Mouse (Mus musculus): ENCODE data around the gene Lmntd2. TPM values are rescaled to one million over a fixed set of nuclear protein-coding genes. Genes with fewer than 3 reads are reported as not detected.

The Lmntd2 gene
- polyA plus RNA-seq, 1 experiment from 2014 or later = 3.7 TPM

DNA sequence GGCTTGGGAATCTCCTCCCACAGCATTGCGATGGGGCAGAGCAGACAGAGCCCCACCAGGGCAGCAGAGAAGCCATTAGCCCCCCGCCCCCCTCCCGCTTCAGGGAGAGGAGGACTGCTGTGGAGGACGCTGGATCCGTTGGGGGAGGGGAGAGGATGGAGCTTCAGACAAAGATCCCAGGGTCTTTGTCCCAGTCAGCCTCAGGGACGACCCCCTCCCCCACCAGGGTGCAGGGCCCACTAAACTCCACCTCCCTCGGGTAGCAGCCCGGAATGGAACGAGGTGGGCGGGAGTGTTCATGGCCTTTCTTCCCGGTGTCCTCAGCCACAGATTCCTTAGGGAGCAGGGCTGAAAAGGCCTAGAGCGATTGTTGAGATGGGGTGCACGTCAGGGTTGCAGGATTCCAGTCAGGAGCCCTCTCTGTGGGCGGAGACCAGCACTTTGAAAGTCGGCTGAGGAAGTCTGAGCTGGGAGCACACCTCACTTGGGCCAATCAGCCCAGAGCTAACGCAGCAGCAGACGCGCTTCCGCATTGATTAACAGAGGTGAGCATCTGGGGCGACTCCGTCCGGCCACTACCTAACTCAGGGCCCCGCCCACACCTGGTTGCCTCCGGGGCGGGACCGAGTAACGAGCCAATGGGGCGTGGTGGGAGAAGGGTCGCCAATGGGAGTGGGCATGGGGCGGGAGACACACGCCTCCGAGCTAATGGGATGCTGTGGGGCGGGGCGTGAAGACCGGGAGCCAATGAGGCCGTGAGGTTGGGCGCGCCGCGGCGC is 1.4 kb upstream of the Lmntd2 start, which contains the start of gene Rassf7:
TSS of gene Rassf7 (plus strand) at position 760 of the 779 bp plus-strand sequence.
- ATAC-seq (ENCODE audit: low FRiP score) = peak; percentile 97
- no peaks in the 10 kb centered on the region for H3K9me3 ChIP-seq
- H3K36me3 ChIP-seq (replicated peaks) = peaks cover 25% of the 10 kb centered on the region
- peak within 1 kb of the TSS; percentile 95 for H3K27ac ChIP-seq
- H3K4me3 ChIP-seq (replicated peaks) = peak within 1 kb of the TSS; percentile 69
- H3K27me3 ChIP-seq = no peaks in the 10 kb centered on the region
- H3K4me1 ChIP-seq = peaks cover 27% of the 10 kb centered on the region
- under 1% methylated on average over 41 of the region's 41 CpGs for WGBS
- H3K4me2 ChIP-seq = peak within 1 kb of the TSS; percentile 96
- peak within 1 kb of the TSS; percentile 75 for H3K9ac ChIP-seq

DNA sequence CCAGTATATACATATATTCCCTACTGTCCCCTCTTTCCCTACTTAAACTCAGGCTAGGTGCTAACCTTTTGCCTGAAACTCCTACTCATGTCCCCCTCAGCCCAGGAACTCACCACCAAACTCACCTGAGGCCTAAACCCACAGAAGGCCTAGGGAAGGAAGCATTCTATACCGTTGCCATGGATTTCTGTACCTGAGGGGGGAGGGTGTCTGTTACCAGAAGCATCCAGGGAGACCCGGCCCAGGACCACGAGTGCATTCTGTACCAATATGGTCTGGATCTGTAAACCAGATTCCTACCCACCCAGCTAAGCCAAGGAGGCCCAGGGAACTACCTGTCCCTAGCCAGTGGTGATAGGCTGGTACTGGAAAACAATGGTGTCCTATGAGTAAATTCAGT is 430 bp upstream of the Lmntd2 start:
- no peaks in the 10 kb centered on the region for H3K9me3 ChIP-seq
- 75% methylated on average over 3 of the region's 3 CpGs for WGBS
- H3K27ac ChIP-seq = peak overlapping the region; percentile 95; the same call in 1 of the 2 replicates
- H3K36me3 ChIP-seq (replicated peaks) = peaks cover 22% of the 10 kb centered on the region
- peak overlapping the region; percentile 96 for H3K4me2 ChIP-seq
- peak overlapping the region; percentile 75; the same call in 1 of the 2 replicates for H3K9ac ChIP-seq
- H3K4me3 ChIP-seq (replicated peaks) = no peak overlapping the region
- no peaks in the 10 kb centered on the region for H3K27me3 ChIP-seq
- no peak for ATAC-seq (ENCODE audit: low FRiP score)
- H3K4me1 ChIP-seq = peaks cover 27% of the 10 kb centered on the region

GRCm38 (mm10) chr7:141213133-141213532 is 747 bp downstream of the Lmntd2 start:
- Histone ChIP-seq H3K9ac (no peak overlapping the region), H3K4me3 (replicated peaks) (no peak overlapping the region), H3K9me3 (no peaks in the 10 kb centered on the region), H3K27ac (no peak overlapping the region), H3K27me3 (no peaks in the 10 kb centered on the region), H3K4me1 (peaks cover 27% of the 10 kb centered on the region), H3K4me2 (no peak overlapping the region), H3K36me3 (replicated peaks) (peaks cover 11% of the 10 kb centered on the region; the same call in 1 of the 2 replicates)
- 80% methylated on average over 3 of the region's 3 CpGs for WGBS
- ATAC-seq (ENCODE audit: low FRiP score) = no peak

DNA sequence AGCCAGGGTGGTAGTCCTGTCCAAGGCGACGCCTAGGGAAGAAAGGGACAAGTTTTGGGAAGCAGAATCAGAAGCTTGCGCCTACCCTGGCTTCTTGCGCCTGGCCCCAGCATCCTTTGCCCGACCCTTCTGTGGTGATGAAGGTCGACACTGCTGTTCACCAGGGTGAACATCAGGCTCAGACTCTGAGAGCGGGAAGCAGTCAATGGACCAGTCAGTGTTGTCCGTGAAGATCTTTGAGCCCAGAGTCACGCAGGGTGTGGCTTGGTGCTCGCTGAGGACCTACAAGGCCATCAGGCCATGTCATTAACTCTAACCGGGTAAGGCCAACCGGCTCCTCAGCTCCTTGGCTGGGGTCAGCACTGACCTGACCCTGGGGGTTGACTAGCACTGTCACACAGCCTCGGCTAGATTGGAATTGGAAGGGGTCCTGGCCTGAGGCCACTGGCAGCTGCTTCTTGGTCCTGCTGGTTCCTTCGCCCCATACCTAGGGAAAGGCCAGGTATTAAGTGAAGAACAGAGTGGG is 3.2 kb downstream of the Lmntd2 start:
- Histone ChIP-seq H3K27ac (no peak overlapping the region), H3K27me3 (no peaks in the 10 kb centered on the region), H3K9me3 (no peaks in the 10 kb centered on the region)

DNA sequence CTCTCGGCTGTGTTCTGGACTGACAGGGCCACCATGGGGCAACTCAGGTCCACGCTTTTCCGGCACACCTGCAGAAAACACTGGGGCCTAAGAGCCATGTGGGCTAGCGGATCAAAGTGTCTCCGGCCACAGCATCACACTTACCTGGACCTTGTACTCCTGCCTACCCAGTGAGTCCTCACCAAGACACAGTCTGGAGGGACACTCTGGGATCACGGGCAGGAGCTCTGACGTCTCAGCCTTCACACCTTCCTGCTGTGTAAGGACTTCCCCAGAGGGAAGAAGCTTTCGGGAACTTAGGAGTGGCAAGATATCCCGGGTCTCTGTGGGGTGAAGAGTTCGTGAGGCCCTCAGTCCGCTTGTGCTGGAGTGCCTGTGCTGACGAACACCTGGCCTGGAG is 3.7 kb downstream of the Lmntd2 start:
- no peaks in the 10 kb centered on the region for H3K36me3 ChIP-seq (replicated peaks)
- no peak overlapping the region for H3K27ac ChIP-seq
- no peaks in the 10 kb centered on the region for H3K27me3 ChIP-seq
- no peaks in the 10 kb centered on the region for H3K9me3 ChIP-seq
- H3K4me1 ChIP-seq = peaks cover 10% of the 10 kb centered on the region
- H3K4me3 ChIP-seq (replicated peaks) = no peak overlapping the region
- ATAC-seq (ENCODE audit: low FRiP score) = no peak
- no peak overlapping the region for H3K4me2 ChIP-seq
- WGBS = 89% methylated on average over 12 of the region's 12 CpGs
- no peak overlapping the region for H3K9ac ChIP-seq

More for the DNA sequence above, 3.2 kb downstream of the Lmntd2 start:
- Histone ChIP-seq H3K4me3 (replicated peaks) (no peak overlapping the region), H3K4me2 (no peak overlapping the region), H3K4me1 (peaks cover 11% of the 10 kb centered on the region), H3K9ac (no peak overlapping the region), H3K36me3 (replicated peaks) (no peaks in the 10 kb centered on the region)
- WGBS = 91% methylated on average over 14 of the region's 14 CpGs
- no peak for ATAC-seq (ENCODE audit: low FRiP score)

GRCm38 (mm10) chr7:141209526-141209925 is 4.4 kb downstream of the Lmntd2 start:
- Histone ChIP-seq H3K9me3 (no peaks in the 10 kb centered on the region), H3K4me2 (no peak overlapping the region), H3K4me1 (peaks cover 4% of the 10 kb centered on the region), H3K36me3 (replicated peaks) (no peaks in the 10 kb centered on the region), H3K4me3 (replicated peaks) (no peak overlapping the region), H3K9ac (no peak overlapping the region), H3K27ac (no peak overlapping the region), H3K27me3 (no peaks in the 10 kb centered on the region)
- WGBS = 65% methylated on average over 3 of the region's 3 CpGs
- ATAC-seq (ENCODE audit: low FRiP score) = no peak

DNA sequence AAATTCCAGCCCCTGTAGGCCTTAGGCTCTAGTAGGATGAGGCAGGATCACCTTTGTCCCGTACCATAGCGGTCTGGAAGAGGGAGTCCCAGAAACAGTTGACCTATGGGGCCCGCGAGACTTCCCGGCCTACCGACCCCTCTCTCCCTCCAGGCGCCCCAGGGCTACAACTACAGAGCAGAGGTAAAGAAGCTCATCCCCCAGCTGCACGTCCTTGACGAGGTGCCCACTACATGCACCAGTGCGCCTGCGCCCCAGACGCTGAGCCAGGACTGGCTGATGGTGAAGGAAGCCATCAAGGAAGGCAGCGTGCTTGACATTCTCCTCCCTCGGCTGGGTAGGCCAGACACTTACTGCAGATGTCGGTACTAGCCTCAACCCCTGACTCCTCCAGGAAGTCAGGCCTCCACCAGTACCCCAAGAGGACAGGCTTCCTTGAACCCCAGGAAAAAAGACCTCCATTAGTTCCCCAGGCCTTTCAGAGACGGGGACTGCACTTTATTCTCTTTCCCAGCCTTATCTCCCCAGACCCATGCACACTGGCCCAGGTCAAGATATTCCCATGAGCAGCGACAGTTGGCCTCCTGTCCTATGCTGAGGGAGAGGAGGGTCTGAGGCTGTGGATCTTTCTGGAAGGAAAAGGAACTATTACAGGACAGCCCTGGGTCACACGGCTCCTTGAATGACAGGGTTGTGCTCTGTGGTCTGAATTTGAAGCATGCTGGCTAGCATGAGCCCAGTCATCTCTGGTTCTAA is 7.5 kb downstream of the Lmntd2 start:
- Histone ChIP-seq H3K4me3 (replicated peaks) (no peak overlapping the region), H3K27me3 (no peaks in the 10 kb centered on the region), H3K9me3 (no peaks in the 10 kb centered on the region), H3K9ac (no peak overlapping the region), H3K4me1 (no peaks in the 10 kb centered on the region), H3K36me3 (replicated peaks) (no peaks in the 10 kb centered on the region), H3K27ac (no peak overlapping the region), H3K4me2 (no peak overlapping the region)
- WGBS = 91% methylated on average over 18 of the region's 18 CpGs
- ATAC-seq (ENCODE audit: low FRiP score) = no peak

DNA sequence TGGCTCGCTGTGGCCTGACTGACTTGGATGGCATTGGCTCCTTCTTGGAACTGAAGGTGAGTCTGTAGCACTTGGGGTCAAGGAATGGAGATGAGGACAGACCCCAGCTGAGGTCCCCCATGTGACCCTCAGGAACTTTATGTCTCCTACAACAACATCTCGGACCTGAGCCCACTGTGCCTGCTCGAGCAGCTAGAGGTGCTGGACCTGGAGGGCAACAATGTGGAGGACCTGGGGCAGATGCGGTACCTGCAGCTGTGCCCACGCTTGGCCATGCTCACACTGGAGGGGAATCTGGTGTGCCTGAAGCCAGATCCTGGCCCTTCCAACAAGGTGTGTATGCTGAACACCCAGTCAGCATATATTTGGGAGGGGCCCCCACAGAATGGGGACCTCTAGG is 8.4 kb downstream of the Lmntd2 start:
- H3K4me1 ChIP-seq = no peaks in the 10 kb centered on the region
- H3K4me3 ChIP-seq (replicated peaks) = no peak overlapping the region
- WGBS = 90% methylated on average over 5 of the region's 5 CpGs
- H3K27ac ChIP-seq = no peak overlapping the region
- no peak overlapping the region for H3K4me2 ChIP-seq
- H3K9ac ChIP-seq = no peak overlapping the region
- H3K36me3 ChIP-seq (replicated peaks) = no peaks in the 10 kb centered on the region
- no peak for ATAC-seq (ENCODE audit: low FRiP score)
- H3K9me3 ChIP-seq = no peaks in the 10 kb centered on the region
- H3K27me3 ChIP-seq = no peaks in the 10 kb centered on the region

- 86% methylated on average over 3 of the region's 3 CpGs for WGBS
Measured at GRCm38 (mm10) chr7:141204546-141204945, 9.3 kb downstream of the Lmntd2 start.

DNA sequence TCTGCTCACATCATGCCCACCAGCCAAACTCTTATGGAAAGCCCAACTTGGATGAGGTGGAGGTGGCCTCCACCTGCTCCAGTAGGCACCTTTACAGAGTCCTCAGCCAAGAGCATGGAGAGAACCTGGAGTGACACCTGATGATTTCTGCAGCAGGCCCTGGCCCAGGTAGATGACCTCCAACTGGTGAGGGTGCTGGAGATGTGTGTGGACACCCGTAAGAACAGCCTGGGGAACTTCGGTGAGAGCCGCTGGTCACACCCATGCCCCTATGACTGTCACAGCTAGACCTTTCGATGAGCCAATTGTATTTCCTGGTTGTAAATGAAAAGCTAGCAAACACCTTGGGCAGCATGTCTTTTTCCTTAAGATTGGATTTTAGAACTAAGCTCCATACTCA is 15.8 kb downstream of the Lmntd2 start:
- Histone ChIP-seq H3K9ac (no peak overlapping the region), H3K4me2 (no peak overlapping the region), H3K9me3 (no peaks in the 10 kb centered on the region), H3K4me1 (peaks cover 13% of the 10 kb centered on the region), H3K36me3 (replicated peaks) (no peaks in the 10 kb centered on the region), H3K4me3 (replicated peaks) (no peak overlapping the region), H3K27ac (no peak overlapping the region), H3K27me3 (no peaks in the 10 kb centered on the region)
- no peak for ATAC-seq (ENCODE audit: low FRiP score)
- 93% methylated on average over 4 of the region's 4 CpGs for whole genome bisulfite sequencing

More at GRCm38 (mm10) chr7:141204546-141204945, 9.3 kb downstream of the Lmntd2 start:
- H3K4me2 ChIP-seq = no peak overlapping the region
- no peaks in the 10 kb centered on the region for H3K4me1 ChIP-seq
- H3K36me3 ChIP-seq (replicated peaks) = no peaks in the 10 kb centered on the region
- no peaks in the 10 kb centered on the region for H3K27me3 ChIP-seq
- H3K9me3 ChIP-seq = no peaks in the 10 kb centered on the region
- no peak for ATAC-seq (ENCODE audit: low FRiP score)
- H3K9ac ChIP-seq = no peak overlapping the region
- H3K27ac ChIP-seq = no peak overlapping the region
- H3K4me3 ChIP-seq (replicated peaks) = no peak overlapping the region

DNA sequence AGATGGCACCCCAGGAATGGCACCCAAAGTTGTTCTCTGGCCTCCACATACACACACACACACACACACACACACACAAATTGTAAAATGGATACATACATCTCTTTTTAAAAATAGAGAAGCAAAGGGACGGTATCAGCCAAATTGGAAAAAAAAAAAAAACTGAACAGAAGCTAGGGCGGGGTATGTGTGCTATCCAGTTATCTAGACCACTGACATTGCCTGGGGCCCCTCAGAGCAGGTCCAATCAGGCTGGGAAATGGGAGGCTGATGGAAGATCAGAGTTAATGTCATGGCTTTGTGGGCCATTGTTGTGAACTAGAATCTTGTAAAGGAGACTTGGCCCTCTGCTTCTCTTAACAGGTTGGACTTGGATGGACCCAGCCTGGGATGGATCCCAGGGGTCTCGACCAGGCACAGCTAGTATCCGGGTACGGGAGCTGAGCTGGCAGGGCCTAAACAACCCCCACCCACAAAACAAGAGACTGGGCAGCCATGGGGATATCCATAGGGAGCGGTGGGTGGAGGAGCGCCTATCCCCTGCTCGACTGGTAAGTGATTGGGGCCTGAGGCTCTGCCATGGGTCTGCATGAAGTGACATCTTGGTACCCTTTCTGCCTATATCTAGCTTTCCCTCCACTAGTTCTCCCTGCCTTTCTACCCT is 17.1 kb downstream of the Lmntd2 start:
- no peak overlapping the region for H3K27ac ChIP-seq
- peaks cover 7% of the 10 kb centered on the region for H3K36me3 ChIP-seq (replicated peaks)
- H3K9me3 ChIP-seq = no peaks in the 10 kb centered on the region
- no peak overlapping the region for H3K4me3 ChIP-seq (replicated peaks)
- ATAC-seq (ENCODE audit: low FRiP score) = no peak
- no peaks in the 10 kb centered on the region for H3K27me3 ChIP-seq
- WGBS = 91% methylated on average over 8 of the region's 8 CpGs
- H3K9ac ChIP-seq = no peak overlapping the region
- no peak overlapping the region for H3K4me2 ChIP-seq
- H3K4me1 ChIP-seq = peaks cover 27% of the 10 kb centered on the region

DNA sequence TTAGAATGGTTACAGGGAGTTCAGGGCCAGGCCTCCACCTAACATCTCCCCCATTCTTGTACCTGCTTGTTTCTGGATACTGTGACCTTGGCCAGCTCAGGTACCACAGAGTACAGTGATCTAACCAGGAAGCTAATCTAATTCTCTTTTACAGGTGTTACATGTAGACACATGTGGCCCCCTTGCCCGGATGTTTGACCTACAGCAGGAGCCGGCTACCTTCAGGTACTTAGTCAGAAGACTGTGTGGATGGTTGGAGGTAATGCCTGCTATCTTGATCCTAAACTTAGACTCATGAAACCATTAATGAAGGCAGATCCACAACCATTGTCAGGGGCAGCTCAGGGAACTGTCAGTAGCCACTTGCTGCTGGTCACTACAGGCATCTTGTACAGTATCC is 18.1 kb downstream of the Lmntd2 start:
- H3K27me3 ChIP-seq = no peaks in the 10 kb centered on the region
- no peak overlapping the region for H3K4me3 ChIP-seq (replicated peaks)
- peak overlapping the region; percentile 91 for H3K4me2 ChIP-seq
- no peak for ATAC-seq (ENCODE audit: low FRiP score)
- 0 out of 2 replicates have a peak overlapping the region, but pooled peaks have one; percentile 64 for H3K9ac ChIP-seq
- no peak overlapping the region for H3K27ac ChIP-seq
- H3K4me1 ChIP-seq = peaks cover 29% of the 10 kb centered on the region
- no peaks in the 10 kb centered on the region for H3K9me3 ChIP-seq
- peaks cover 17% of the 10 kb centered on the region for H3K36me3 ChIP-seq (replicated peaks)
- WGBS = 96% methylated on average over 2 of the region's 2 CpGs
